Mouse (Mus musculus) thymus, postnatal 4 days (tissue): ENCODE results near the gene Car9.
"Not testable (repeated sequence)": the region's sequence is repeated elsewhere in the genome, so short reads cannot be mapped to it uniquely, and the experiment has no call there.

Experiments
- DNase-seq: peaks from one replicate; pipeline ENCODE4 v3.0.0; 2021

Car9 gene

DNA sequence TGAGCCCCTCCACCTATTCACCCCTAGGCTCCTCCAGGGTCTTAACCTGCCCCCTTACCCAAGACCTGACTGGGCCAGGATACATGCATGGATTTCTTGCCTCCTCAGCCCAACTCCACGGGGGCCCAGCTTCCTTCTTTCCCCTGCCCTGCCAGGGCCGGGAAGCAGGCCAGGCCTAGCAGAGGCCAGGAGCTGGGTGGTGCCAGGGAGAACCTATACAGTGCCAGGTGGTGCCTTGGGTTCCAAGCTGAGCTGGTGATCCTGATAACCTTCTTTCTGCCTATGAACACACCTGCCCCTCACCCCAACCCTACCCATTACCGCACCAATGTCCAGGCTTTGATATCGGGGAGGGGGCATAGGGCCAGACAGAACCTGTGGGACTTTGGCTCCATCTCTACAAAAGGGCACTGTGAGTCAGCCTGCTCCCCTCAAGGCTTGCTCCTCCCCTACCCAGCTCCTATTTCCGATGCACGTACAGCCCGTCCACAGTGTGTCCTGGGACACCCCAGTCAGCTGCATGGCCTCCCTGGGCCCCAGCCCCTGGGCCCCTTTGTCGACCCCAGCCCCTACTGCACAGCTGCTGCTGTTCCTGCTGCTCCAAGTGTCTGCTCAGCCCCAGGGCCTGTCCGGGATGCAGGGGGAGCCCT, at the start of gene Car9:
TSS of gene Car9 (plus strand) at position 431 of the 650 bp plus-strand sequence.
- no peak for DNase-seq

DNA sequence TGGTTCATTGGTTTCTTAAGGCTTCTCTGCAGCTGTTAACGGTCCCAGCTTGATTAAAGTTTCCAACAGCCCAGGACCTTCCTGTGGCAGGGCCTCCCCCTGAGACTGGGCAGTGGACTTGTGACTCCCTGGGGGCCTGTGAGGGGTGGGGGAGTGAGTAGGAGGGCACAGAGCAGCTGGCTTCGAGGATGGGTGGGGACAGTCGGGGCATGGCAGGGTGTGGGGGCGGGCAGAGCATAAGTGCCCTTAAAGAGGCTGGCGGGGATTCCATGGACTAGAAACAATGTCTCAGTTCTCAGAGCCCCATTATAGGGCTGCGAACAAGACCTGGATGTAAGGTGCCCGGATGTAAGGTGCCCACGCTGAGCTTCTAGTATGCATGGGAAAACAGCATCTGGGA, 49.6 kb upstream of the Car9 start:
- no peak for DNase-seq

DNA sequence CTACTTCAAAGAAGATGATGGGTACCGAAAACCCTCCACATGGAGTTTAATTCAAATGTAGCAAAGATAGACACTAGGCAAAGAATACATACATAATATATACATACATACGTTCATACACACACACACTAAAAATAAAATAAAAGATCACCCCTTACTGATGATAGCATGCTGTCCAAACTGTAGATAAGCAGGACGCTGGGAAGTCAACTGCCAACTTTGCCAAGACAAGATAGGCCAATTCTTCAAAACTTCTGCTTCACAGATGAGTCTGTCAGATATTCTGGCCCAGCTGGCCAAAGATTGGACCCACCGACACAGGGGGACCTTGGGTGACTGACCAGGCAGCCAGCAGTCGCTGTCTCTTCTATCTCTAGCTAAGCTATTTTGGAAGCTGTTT, 43.7 kb upstream of the Car9 start:
- no peak for DNase-seq

DNA sequence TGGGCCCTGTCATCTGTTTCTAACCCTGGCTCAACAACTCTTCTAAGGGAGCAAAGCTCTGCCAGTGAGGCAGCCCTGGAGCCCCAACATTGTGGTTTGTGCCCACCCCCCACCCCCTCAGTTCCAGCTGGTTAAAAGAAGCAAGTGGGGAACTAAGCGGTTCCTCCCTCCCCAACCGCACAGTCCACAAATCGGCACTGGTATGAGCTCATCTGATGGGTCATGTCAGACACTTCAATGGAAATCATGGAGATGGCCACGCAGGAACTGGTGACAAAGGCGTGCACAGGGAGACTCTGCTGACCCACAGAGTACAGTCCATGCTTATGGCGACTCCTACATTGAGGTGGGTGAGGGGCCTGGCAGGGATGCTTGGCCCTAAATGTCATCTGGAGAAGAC, 40.8 kb upstream of the Car9 start:
- no peak for DNase-seq

DNA sequence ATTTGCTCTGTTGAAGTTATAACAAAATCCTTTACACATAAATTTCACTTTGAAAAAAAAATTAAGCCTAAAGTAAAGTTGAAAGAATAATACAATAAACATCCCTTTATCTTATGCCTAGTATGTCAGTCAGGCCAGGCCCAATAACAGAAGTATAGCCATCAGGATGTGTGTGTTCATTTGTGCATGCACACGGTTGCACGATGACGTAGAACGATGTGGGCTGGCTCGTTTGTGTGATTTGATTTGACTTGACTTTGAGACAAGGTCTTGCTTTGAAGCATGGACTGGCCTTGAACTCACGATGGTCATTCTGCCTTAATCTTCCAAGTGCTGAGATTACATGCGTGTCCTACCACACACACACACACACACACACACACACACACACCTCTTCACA, 39.9 kb upstream of the Car9 start:
- no peak for DNase-seq

DNA sequence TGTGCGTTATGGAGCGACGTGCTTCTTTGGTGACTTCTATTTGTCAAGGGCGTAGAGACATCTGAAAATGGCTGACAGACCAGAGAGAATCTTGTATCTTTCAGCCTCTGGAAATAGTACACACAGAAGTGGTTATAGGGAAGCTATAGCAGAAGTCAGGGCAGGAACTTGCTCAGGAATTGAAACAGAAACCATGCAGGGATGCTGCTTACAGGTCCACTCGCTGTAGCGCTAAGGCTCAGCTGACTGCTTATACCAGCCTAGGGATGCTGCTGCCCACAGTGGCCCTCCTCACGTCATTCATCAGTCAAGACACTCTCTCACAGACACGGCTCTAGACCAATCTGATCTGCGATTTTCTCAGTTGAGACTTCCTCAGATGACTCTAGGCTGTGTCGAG, 36.5 kb upstream of the Car9 start:
- DNase-seq: no peak

DNA sequence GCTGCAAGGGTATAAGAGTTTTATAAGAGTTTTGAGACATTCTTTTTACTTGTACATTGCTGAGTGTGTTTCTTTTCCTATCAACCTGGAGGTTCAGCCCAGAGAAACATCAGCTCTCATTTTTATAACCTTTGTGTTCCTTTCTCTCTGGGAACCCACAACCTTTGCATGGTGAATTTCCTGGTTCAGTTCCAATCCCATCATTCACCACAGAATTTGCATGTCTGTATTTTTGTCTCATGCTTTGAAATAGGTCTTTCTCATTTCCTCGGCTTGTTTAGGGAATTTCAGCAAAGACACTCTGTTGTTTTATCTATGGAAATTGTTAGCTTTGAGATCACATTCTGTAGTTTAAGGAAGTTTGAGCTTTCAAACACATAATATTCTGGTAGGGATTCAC, 33.1 kb upstream of the Car9 start:
- DNase-seq: no peak

DNA sequence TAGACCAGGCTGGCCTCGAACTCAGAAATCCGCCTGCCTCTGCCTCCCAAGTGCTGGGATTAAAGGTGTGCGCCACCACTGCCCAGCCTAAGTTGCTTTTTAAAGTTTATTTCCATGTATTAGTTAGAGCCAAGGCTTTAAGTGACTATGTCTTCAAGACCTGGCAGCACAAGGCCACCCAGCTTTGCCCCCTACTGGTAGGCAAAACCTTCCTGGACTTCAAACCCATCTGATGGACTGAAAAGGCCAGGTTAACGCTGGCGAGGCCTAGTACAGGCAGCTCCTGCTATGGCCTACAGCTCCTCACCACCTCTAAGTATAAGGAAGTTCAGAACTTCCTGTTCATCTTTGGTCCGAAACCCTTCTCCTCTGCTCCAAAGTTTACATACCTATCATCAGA, 30.2 kb upstream of the Car9 start:
- peak; percentile 52 for DNase-seq

DNA sequence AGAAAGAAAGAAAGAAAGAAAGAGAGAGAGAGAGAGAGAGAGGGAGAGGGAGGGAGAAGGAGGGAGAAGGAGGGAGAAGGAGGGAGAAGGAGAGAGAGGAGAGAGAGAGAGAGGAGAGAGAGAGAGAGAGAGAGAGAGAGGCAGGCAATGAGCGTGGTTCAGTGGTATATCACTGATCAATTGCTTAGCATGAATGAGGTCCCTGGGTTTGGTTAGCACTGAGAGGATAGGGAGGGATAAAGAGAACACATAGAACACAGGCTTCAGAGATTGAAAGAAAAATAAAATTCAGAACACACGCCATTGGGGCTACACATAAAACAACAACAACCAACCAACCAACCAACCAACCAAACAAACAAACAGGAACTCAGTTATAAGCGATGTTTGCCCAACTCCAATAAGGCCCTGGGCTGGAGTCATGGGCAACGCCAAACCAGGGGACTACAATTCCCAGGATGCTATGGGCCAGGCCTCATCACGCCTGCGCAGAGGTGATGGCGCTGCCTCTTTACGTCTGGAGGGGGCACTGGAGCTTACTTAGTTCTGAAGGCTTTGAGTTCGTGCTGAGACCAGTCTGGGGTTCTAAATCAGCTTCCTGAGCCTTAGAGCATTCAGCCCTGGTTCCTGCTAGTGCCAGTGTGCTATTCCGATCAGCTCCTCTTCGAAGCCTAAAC, 28.8 kb upstream of the Car9 start:
- DNase-seq: peak; percentile 90

DNA sequence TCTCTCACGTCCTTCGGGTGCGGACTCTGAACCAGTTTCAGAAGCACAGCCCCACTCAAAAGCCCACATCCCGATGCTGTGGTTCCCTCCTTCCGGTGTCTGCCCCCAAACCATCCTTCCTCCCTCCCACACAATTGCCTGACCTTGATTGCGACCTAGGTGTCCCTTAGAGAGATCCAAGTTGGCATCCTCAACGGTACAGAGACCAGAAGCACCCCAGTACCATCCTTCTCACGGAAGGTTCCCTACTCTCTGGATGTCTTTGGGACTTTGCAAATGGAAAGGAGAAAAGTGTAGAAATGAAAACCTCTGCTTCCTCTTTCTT, 28.3 kb upstream of the Car9 start:
- DNase-seq: no peak

DNA sequence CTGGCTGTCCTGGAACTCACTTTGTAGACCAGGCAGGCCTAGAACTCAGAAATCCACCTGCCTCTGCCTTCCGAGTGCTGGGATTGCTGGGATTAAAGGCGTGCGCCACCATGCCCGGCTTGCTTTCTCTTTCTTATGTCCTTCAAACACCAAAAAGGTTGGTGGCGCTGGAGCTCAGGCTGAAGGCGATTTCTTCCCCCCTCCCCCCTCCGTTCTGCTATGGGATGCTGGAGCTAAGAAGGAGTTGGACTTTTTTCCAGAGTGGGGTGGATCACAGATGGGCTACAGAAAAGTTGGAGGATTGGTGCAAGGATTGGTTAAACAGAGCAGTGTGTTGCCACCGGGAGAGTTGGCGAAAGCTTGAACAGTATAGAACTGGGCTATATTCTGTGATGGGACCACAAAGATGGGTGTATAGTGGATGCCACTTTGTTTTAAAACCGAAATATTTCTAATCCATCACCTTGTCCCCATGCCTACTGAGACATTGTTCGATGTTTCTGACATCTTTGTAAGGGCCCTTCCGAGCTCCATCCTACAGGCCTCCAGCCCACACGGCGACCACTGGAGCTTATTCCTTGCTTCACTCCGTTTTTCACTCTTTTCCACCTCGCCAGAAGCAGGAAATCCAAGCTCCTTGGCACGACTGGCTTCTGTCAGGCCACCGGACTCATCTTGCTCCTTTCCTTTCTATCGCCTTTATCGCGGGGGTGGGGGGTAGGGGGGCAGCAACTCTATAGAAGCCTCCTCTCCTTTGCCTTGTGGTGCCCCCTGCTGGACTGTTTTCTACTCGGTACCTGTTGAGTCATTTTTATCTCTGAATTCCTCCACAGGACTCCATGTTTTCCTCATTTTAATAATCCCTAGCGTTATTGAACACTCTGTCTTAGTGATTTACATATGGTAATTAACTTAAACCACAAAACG, 27.6 kb upstream of the Car9 start:
- DNase-seq: peak; percentile 93

DNA sequence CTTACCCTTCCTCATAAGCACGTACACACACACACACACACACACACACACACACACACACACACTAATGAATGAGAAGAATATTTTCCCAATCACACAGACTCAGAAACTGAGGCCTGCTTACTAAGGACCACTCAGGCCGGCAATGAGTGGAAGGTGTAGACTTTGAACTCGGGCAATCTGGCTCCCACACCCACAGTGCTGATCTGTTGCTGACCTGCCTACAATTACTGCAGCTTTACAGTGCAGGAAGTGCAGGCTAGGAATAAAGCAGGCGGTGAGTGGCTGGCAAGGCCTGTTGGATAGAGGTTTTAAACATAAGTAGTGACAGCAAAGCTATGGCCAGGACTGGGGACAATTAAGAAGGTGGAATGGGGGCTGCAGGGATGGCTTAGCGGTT, 25.8 kb upstream of the Car9 start:
- no peak for DNase-seq

DNA sequence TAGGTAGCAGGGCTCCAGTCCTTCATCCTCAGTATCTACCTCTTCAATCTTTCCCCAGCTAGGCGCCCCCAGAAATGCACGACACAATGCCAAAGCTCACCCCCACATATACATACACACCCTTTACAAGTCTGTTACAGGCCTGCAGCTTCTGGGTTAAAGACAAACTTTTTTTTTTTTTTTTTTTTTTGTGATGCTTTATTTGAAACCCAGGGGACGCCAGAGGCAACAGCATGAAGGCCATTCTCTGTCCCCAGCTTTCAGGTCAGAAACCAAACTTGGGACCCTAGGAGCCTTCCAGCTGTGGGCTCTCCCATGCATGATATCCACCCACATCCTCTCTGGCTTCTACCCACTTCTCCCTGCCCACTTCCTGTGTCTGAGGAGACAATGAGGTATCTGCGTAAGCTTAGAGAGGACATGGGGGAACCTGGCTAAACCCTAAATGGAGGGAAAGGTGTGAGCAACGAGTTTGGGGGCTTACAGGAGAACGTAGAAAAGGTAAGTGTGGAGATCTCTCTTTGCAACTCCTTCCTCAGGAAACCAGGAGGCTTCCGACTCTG, 24.8 kb upstream of the Car9 start:
- peak; percentile 57 for DNase-seq

DNA sequence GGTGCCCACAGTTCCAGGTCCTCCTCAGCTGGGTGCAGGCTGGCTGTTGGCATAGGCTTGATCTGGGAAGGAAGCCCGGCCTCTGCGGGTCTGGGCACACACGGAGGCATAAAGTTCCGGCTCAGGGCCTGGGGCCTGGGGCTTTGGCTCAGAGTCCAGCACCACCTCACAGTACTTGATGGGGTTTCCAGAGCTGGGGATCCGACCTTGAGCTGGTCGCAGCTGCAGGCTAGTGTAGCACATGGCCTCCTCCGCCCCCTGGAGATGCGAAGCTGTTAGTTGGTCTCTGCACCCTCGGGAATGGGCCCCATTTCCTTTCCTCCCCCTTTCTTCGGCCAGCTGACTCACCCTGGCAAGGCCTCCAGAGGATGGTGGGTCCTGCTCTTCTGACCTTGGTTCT, 24.2 kb upstream of the Car9 start:
- peak; percentile 66 for DNase-seq

DNA sequence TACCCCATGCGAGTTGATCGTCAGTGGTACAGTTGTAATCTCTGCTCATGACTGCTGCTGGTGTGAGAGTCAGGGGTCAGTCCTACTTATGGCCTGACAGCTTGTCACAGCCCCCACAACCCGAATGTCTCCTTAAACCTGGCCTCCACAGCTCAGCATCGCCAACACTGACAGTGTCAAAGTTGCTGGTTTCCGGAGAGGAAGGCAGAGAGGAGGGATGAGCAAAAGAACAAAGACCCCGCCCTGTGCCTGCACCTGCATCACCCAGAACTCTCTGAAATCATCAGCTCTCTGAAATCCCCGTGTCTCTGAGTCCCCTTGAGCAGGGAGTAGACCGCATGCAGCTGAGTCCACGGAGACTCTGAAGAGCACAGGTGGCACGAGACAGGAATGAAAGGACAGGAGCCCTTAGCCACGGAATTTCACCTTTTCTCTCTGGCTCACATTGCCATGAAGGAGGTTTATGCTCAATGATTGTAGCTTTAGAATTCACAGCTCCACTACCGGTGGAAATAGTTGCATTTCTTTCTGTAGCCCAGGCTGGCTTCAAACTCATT, 23.2 kb upstream of the Car9 start, which contains the start of gene Sit1:
TSS of gene Sit1 (minus strand) at position 200 of the 557 bp plus-strand sequence.
- peak; percentile 80 for DNase-seq

DNA sequence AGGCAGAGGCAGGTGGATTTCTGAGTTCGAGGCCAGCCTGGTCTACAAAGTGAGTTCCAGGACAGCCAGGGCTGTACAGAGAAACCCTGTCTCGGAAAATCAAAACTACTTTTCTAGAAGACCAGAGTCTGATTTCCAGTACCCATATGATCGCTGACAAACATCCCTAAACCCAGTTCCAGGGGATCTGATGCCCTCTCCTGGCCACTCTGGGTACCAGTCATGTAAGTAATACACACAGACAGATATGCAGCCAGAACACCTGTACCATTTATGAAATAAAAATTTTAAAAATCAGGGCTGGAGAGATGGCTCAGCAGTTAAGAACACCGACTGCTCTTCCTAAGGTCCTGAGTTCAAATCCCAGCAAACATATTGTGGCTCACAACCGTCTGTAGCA, 21.1 kb upstream of the Car9 start:
- not testable (repeated sequence) for DNase-seq

DNA sequence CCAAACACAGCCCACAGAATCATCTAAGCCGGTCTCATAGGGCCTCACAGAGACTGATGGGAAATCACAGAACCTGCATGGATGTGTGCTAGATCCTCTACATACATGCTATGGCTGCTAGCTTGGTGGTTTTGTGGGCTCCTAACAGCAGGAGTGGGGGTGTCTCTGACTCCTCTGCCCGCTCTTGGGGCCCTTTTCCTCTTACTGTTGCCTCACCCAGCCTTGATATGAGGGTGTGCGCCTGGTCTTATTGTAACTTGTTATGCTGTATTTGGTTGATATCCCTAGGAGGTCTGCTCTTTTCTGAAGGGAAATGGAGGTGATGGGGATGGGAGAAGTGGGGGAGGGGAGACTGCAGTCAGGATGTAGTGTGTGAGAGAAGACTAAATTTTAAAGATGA, 17.2 kb upstream of the Car9 start:
- no peak for DNase-seq

DNA sequence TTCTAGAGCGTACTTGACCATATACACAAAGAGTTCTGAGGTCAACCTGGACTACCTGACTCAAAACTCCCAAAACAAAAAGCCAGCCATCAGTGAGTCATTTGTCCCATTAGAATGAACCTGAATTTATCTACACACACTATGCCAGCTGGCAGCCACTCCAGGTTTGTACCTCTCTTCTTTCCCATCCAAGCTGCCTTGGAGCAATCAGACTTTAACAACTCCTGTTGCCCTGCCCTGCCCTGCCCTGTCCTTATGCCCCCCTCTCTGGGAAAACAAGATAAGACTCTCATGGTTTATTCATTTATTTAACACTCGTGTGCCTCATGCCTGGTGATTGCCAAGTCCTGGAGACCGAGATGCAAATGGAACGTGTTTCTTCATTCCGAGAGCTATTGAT, 16.0 kb upstream of the Car9 start:
- DNase-seq: no peak

DNA sequence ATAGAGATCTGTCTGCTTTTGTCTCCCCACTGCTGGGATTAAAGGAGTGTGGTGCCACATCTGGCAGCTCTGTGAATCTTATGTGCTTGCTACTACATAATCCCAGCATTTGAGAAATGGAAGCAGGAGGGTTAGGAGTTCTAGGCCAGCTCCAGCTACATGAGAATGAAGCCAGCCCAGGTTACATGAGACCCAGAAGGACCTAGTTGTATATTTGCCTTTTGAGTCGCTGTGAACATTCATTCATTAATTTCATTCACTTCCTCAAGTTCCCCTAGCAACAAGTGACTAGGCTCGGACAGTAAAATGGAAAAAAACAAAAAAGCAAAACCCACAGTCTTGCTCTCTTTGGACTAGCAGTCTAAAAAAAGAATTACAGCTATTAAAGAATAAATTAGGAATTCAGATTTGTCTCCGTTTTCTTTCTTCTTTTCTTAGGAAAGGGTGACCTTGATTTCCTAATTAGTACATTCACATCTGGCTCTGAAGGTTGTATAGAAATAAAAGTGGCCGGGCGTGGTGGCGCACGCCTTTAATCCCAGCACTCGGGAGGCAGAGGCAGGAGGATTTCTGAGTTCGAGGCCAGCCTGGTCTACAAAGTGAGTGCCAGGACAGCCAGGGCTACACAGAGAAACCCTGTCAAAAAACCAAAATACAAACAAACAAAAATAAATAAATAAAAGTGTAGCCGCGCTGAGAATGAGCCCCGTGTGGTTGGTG, 14.5 kb upstream of the Car9 start:
- no peak for DNase-seq

DNA sequence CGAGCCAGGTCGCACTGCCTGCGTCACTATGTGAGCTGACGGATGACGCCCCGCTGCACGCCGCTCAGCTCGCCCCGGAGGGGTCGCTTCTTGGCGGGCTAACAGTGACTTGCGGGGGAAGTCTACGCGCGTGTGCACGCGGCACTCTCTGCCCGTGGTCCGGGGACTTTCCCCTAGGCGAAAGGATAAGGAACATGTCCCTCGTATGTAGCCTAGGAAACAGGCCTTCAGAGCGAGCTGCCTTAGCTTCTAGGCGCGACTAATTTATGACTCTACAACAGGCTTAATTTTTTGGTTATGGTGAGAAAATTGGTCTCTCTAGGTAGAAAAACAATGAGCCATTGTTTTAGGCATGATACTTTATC, 14.0 kb upstream of the Car9 start, which contains the start of gene Ccdc107:
TSS of gene Ccdc107 (plus strand) at position 80 of the 365 bp plus-strand sequence.
- peak; percentile 88 for DNase-seq

DNA sequence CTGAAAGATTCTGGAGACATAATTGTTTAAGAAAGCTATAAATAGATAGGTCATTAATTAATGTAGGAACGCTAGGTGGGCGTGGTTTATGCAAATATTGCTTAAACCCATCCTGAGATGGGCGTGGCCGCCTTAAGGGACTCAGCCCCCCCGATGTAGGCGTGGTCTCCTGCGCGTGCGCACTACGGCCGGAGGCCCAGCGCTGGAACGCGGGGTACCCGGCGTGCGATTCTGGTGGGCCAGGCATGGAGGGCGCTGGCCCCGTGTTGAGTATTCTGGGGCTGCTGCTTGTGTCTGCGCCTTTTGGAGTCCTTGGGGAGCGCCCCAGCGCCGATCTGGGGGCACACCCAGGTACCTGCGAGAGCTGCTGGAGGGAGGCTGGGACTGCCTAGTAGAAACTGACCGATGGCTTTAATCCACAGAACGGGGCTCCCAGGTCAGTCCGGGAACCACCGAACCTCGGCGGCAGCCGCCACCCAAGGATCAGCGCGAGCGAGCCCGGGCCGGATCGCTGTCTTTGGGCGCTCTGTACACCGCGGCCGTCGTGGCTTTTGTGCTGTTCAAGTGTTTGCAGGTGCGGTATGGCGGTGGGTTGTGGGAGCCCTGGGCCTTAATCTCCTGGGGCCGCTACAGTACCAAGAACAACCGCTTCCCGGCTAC, 13.4 kb upstream of the Car9 start:
- DNase-seq: peak; percentile 99

DNA sequence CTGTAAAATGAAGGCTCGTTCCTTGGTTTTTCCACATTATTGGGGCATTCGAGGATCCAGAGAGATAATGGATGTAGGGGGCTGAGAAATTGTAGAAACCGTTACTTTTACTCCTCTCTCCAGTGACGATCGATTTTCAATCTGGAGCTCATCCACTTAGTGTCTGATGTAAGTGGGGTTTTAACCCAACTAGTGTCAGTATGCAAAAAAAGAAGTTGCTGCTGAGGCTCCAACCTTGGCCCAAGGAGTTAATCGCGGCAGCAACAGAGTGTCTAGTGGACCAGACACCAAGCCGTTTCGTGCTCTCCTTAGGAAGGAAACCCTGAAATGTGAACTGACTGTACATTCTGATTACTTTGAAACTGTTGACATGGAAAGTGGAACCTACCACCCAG, 12.9 kb upstream of the Car9 start:
- peak; percentile 31 for DNase-seq
